Mouse (Mus musculus): ENCODE measurements around the gene Olfr632. TPM values are rescaled to one million over a fixed set of nuclear protein-coding genes. Genes with fewer than 3 reads are reported as not detected.

Gene Olfr632
- not detected for polyA plus RNA-seq (2014; fragmentation: Illumina TruSeq; extraction: RNeasy Lipid Tissue Mini Kit (QIAGEN cat#74804); ENCODE audit: low read depth, low replicate concordance)

DNA sequence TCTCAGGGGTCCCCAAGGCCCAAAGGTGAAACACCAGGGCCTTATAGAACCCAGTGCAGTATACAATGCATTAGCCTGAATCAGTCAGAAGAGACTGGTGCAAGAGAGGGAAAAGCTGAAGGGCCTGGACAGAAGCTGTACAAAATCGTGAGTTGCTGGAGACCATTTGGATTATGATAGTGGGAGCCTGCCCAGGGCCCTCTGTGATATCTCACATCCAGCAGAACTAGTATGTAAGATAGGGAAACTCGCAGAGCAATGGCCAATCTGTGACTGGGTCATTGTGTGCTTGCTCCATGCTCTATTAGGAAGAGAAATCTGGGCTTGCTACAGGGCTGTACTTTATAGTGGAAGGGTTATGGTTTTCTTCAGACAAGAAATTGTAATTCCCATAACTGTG is at the start of gene Olfr632:
Gene Olfr632 (plus strand): TSS at position 84 of the 400 bp plus-strand sequence.

DNA sequence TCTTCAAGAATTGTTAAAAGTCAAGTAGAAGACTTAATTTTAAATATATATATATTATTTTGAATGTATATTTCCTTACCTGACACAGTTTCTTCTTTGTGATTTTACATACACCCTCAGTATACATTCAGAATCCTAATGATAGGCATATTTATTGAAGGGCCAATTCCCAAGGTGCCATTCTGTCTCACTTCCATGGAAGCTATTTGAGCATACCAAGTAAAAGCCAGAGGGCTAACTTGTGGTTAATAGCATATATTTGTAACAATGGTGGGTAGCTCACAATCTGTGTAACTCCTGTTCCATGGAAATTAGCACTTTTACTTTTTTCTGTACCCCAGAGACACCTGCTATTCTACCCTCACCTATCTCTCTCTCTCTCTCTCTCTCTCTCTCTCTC is 48.0 kb upstream of the Olfr632 start, which contains the start of gene Olfr66:
Gene Olfr66 (minus strand): TSS at position 101 of the 400 bp plus-strand sequence.

DNA sequence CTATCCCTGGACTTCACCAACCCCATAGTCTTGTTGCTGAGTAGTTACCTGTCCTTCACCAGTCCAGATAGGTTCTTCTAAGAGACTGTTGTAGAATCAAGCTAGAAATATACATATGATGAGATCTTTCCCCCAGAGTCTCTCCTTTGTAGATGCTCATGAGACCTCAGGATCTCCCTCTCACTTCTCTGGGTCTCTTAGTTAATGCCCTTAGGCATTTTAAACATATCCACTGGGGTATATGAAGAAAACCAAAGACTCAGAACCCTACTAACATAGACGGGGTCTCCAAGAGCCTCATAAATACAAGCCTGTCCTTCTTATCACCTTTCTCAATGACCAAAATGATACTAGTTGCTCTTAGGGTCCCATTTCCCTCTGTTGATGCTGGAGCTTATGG is 39.8 kb upstream of the Olfr632 start, which contains the start of gene Olfr64:
Gene Olfr64 (minus strand): TSS at position 101 of the 400 bp plus-strand sequence.

DNA sequence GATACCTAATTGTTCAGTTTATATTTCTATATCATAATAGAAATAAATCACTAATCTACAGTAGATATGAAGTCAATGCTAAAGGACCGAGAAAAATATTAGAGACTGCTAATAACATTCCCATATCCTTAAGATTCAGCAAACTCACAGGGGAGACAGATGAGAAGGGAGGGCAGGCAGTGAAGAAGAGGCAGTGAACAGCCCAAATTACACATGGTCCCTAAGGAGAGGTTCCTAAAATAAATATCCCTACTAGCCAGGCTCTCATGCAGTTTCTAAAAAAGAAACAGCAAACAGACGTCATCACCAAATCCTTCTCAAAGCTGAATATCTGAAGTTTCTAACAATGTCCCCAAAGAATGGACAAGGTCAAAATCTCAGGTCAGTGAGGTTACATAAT is 31.0 kb upstream of the Olfr632 start, which contains the start of gene Olfr65:
Gene Olfr65 (plus strand): TSS at position 301 of the 400 bp plus-strand sequence.

DNA sequence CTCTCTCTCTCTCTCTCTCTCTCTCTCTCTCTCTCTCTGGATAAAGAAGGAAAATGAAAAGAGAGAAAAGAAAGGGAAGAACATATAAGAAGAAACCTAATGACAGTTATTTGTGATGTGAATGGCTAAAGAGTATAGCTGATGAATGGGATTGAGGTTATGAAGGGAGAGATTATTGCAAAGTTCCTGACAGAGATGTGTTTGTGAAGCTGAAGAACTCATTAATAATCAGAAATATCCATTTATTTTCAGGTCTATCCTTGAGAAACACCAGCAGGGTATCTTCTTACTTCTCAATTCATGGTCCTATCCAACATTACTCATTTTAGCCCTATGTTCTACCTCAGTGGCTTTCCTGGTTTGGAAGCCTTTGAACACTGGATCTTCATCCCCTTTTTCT is 5.6 kb upstream of the Olfr632 start, which contains the start of gene Olfr631:
Gene Olfr631 (plus strand): TSS at position 301 of the 400 bp plus-strand sequence.

DNA sequence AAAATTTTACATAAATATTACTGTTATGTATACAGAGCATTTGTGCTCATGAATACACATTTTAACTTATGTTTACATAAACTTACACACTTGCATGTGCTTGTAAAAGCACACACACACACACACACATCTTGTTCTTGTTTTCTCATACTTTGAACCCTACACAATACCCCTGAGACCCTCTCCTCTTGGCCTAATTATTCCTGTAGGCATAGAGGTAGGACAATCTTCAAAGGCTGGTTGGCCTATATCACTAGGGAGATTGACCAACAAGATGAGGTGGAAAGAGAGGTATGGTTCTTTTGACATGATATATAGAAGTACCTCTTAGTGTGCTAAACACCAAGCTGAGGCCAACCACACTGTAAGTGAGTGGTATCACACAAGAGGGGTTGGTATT is 10.0 kb downstream of the Olfr632 start, which contains the start of gene Olfr633:
Gene Olfr633 (plus strand): TSS at position 301 of the 400 bp plus-strand sequence.

DNA sequence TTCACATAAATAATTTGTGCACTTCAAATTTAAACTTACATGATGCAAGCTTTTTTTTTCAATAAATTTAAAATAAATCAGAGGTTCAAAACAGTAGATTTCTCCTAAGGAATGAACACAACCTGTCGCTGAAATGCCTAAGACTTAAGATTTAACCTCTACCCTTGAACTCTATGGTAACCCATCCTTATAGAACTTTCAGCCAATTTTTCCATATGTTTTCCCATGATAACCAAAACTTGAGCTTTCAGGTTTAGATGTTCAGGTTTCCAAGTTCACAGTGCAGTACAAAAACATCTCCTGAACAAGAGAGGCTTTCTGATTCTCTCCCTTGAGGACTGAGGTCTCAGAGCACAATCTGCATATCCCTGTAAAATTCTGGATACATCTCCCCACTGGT is 36.7 kb downstream of the Olfr632 start, which contains the start of gene Olfr635:
Gene Olfr635 (plus strand): TSS at position 301 of the 400 bp plus-strand sequence.

Other genes starting within 250 kb of the Olfr632 start
- not detected for gene Olfr243, start 219.7 kb upstream of the Olfr632 start, polyA plus RNA-seq (2014; fragmentation: Illumina TruSeq; extraction: RNeasy Lipid Tissue Mini Kit (QIAGEN cat#74804); ENCODE audit: low read depth, low replicate concordance)
- gene Olfr628, start 204.0 kb upstream of the Olfr632 start, polyA plus RNA-seq (2014; fragmentation: Illumina TruSeq; extraction: RNeasy Lipid Tissue Mini Kit (QIAGEN cat#74804); ENCODE audit: low read depth, low replicate concordance), result not detected
- not detected for gene Olfr629, start 189.4 kb upstream of the Olfr632 start, polyA plus RNA-seq (2014; fragmentation: Illumina TruSeq; extraction: RNeasy Lipid Tissue Mini Kit (QIAGEN cat#74804); ENCODE audit: low read depth, low replicate concordance)
- gene Olfr630, start 177.0 kb upstream of the Olfr632 start, polyA plus RNA-seq (2014; fragmentation: Illumina TruSeq; extraction: RNeasy Lipid Tissue Mini Kit (QIAGEN cat#74804); ENCODE audit: low read depth, low replicate concordance), result not detected
- gene Olfr69, start 162.8 kb upstream of the Olfr632 start, polyA plus RNA-seq (2014; fragmentation: Illumina TruSeq; extraction: RNeasy Lipid Tissue Mini Kit (QIAGEN cat#74804); ENCODE audit: low read depth, low replicate concordance), result not detected
- not detected for gene Olfr68, start 154.6 kb upstream of the Olfr632 start, polyA plus RNA-seq (2014; fragmentation: Illumina TruSeq; extraction: RNeasy Lipid Tissue Mini Kit (QIAGEN cat#74804); ENCODE audit: low read depth, low replicate concordance)
- gene Olfr67, start 142.5 kb upstream of the Olfr632 start, polyA plus RNA-seq (2014; fragmentation: Illumina TruSeq; extraction: RNeasy Lipid Tissue Mini Kit (QIAGEN cat#74804); ENCODE audit: low read depth, low replicate concordance), result not detected
- 7.8 TPM for gene Hbb-bt, start 120.4 kb upstream of the Olfr632 start, polyA plus RNA-seq (2014; fragmentation: Illumina TruSeq; extraction: RNeasy Lipid Tissue Mini Kit (QIAGEN cat#74804); ENCODE audit: low read depth, low replicate concordance)
- 111 TPM for gene Hbb-bs, start 106.3 kb upstream of the Olfr632 start, polyA plus RNA-seq (2014; fragmentation: Illumina TruSeq; extraction: RNeasy Lipid Tissue Mini Kit (QIAGEN cat#74804); ENCODE audit: low read depth, low replicate concordance)
- not detected for gene Hbb-bh2, start 93.8 kb upstream of the Olfr632 start, polyA plus RNA-seq (2014; fragmentation: Illumina TruSeq; extraction: RNeasy Lipid Tissue Mini Kit (QIAGEN cat#74804); ENCODE audit: low read depth, low replicate concordance)
- gene Hbb-bh1, start 91.2 kb upstream of the Olfr632 start, polyA plus RNA-seq (2014; fragmentation: Illumina TruSeq; extraction: RNeasy Lipid Tissue Mini Kit (QIAGEN cat#74804); ENCODE audit: low read depth, low replicate concordance), result not detected
- gene Hbb-y, start 81.1 kb upstream of the Olfr632 start, polyA plus RNA-seq (2014; fragmentation: Illumina TruSeq; extraction: RNeasy Lipid Tissue Mini Kit (QIAGEN cat#74804); ENCODE audit: low read depth, low replicate concordance), result not detected
- not detected for gene Olfr66, start 48.1 kb upstream of the Olfr632 start, polyA plus RNA-seq (2014; fragmentation: Illumina TruSeq; extraction: RNeasy Lipid Tissue Mini Kit (QIAGEN cat#74804); ENCODE audit: low read depth, low replicate concordance)
- gene Olfr64, start 39.9 kb upstream of the Olfr632 start, polyA plus RNA-seq (2014; fragmentation: Illumina TruSeq; extraction: RNeasy Lipid Tissue Mini Kit (QIAGEN cat#74804); ENCODE audit: low read depth, low replicate concordance), result not detected
- gene Olfr65, start 30.9 kb upstream of the Olfr632 start, polyA plus RNA-seq (2014; fragmentation: Illumina TruSeq; extraction: RNeasy Lipid Tissue Mini Kit (QIAGEN cat#74804); ENCODE audit: low read depth, low replicate concordance), result not detected
- not detected for gene Olfr631, start 5.5 kb upstream of the Olfr632 start, polyA plus RNA-seq (2014; fragmentation: Illumina TruSeq; extraction: RNeasy Lipid Tissue Mini Kit (QIAGEN cat#74804); ENCODE audit: low read depth, low replicate concordance)
- gene Olfr633, start 10.1 kb downstream of the Olfr632 start, polyA plus RNA-seq (2014; fragmentation: Illumina TruSeq; extraction: RNeasy Lipid Tissue Mini Kit (QIAGEN cat#74804); ENCODE audit: low read depth, low replicate concordance), result not detected
- gene Olfr635, start 36.8 kb downstream of the Olfr632 start, polyA plus RNA-seq (2014; fragmentation: Illumina TruSeq; extraction: RNeasy Lipid Tissue Mini Kit (QIAGEN cat#74804); ENCODE audit: low read depth, low replicate concordance), result not detected
- gene Olfr638, start 64.4 kb downstream of the Olfr632 start, polyA plus RNA-seq (2014; fragmentation: Illumina TruSeq; extraction: RNeasy Lipid Tissue Mini Kit (QIAGEN cat#74804); ENCODE audit: low read depth, low replicate concordance), result not detected
- not detected for gene Olfr639, start 83.0 kb downstream of the Olfr632 start, polyA plus RNA-seq (2014; fragmentation: Illumina TruSeq; extraction: RNeasy Lipid Tissue Mini Kit (QIAGEN cat#74804); ENCODE audit: low read depth, low replicate concordance)
- gene Olfr640, start 91.2 kb downstream of the Olfr632 start, polyA plus RNA-seq (2014; fragmentation: Illumina TruSeq; extraction: RNeasy Lipid Tissue Mini Kit (QIAGEN cat#74804); ENCODE audit: low read depth, low replicate concordance), result not detected
- gene Olfr641, start 101.1 kb downstream of the Olfr632 start, polyA plus RNA-seq (2014; fragmentation: Illumina TruSeq; extraction: RNeasy Lipid Tissue Mini Kit (QIAGEN cat#74804); ENCODE audit: low read depth, low replicate concordance), result not detected
- gene Olfr642, start 118.3 kb downstream of the Olfr632 start, polyA plus RNA-seq (2014; fragmentation: Illumina TruSeq; extraction: RNeasy Lipid Tissue Mini Kit (QIAGEN cat#74804); ENCODE audit: low read depth, low replicate concordance), result not detected
- not detected for gene 4930516K23Rik, start 127.1 kb downstream of the Olfr632 start, polyA plus RNA-seq (2014; fragmentation: Illumina TruSeq; extraction: RNeasy Lipid Tissue Mini Kit (QIAGEN cat#74804); ENCODE audit: low read depth, low replicate concordance)
- gene Olfr644, start 137.5 kb downstream of the Olfr632 start, polyA plus RNA-seq (2014; fragmentation: Illumina TruSeq; extraction: RNeasy Lipid Tissue Mini Kit (QIAGEN cat#74804); ENCODE audit: low read depth, low replicate concordance), result not detected
- gene Olfr645, start 151.1 kb downstream of the Olfr632 start, polyA plus RNA-seq (2014; fragmentation: Illumina TruSeq; extraction: RNeasy Lipid Tissue Mini Kit (QIAGEN cat#74804); ENCODE audit: low read depth, low replicate concordance), result not detected
- gene Olfr646, start 170.5 kb downstream of the Olfr632 start, polyA plus RNA-seq (2014; fragmentation: Illumina TruSeq; extraction: RNeasy Lipid Tissue Mini Kit (QIAGEN cat#74804); ENCODE audit: low read depth, low replicate concordance), result not detected
- gene Ubqln5, start 195.5 kb downstream of the Olfr632 start, polyA plus RNA-seq (2014; fragmentation: Illumina TruSeq; extraction: RNeasy Lipid Tissue Mini Kit (QIAGEN cat#74804); ENCODE audit: low read depth, low replicate concordance), result not detected
- not detected for gene Olfr643, start 203.1 kb downstream of the Olfr632 start, polyA plus RNA-seq (2014; fragmentation: Illumina TruSeq; extraction: RNeasy Lipid Tissue Mini Kit (QIAGEN cat#74804); ENCODE audit: low read depth, low replicate concordance)
- gene Ubqln3, start 208.9 kb downstream of the Olfr632 start, polyA plus RNA-seq (2014; fragmentation: Illumina TruSeq; extraction: RNeasy Lipid Tissue Mini Kit (QIAGEN cat#74804); ENCODE audit: low read depth, low replicate concordance), result not detected
- not detected for gene Ubqlnl, start 216.2 kb downstream of the Olfr632 start, polyA plus RNA-seq (2014; fragmentation: Illumina TruSeq; extraction: RNeasy Lipid Tissue Mini Kit (QIAGEN cat#74804); ENCODE audit: low read depth, low replicate concordance)
- gene Olfm5, start 230.5 kb downstream of the Olfr632 start, polyA plus RNA-seq (2014; fragmentation: Illumina TruSeq; extraction: RNeasy Lipid Tissue Mini Kit (QIAGEN cat#74804); ENCODE audit: low read depth, low replicate concordance), result not detected
- not detected for gene Olfr648, start 249.0 kb downstream of the Olfr632 start, polyA plus RNA-seq (2014; fragmentation: Illumina TruSeq; extraction: RNeasy Lipid Tissue Mini Kit (QIAGEN cat#74804); ENCODE audit: low read depth, low replicate concordance)

Data from adrenal gland, adult 10 weeks (tissue).